Mouse (Mus musculus) megakaryocyte, embryonic 14.5 days (primary cell): ENCODE measurements around the gene Farp1. TPM values are rescaled to one million over a fixed set of nuclear protein-coding genes. Genes with fewer than 3 reads are reported as not detected.

Experiments
- H3K27me3 ChIP-seq: replicated peaks from 2 replicates; pipeline ENCODE3; 2012; ENCODE audit warnings: inconsistent platforms
- H3K36me3 ChIP-seq: replicated peaks from 2 replicates; pipeline ENCODE3; 2012; ENCODE audit warnings: low read length, inconsistent platforms, mixed read lengths
- H3K4me1 ChIP-seq: 2 replicates; pipeline ENCODE4 v1.6.1; 2012; ENCODE audit warnings: inconsistent platforms
- H3K4me3 ChIP-seq: replicated peaks from 2 replicates; pipeline ENCODE3; 2012; ENCODE audit warnings: moderate library complexity, mild to moderate bottlenecking, inconsistent platforms
- H3K9me3 ChIP-seq: 2 replicates; pipeline ENCODE4 v1.6.1; 2012; ENCODE audit warnings: inconsistent platforms
- FLI1 ChIP-seq: IDR thresholded peaks from 2 replicates; pipeline ENCODE4 v1.6.1; 2012; ENCODE audit warnings: low read length, inconsistent platforms, mixed read lengths
- GATA1 ChIP-seq: IDR thresholded peaks from 3 replicates; pipeline ENCODE4 v1.6.1; 2012; ENCODE audit warnings: mixed read lengths, low read length, inconsistent platforms, borderline replicate concordance
- polyA plus RNA-seq: library from polyadenylated mRNA; stranded (reverse); fragments of >175 nt; gene quantifications from 2 replicates; pipeline ENCODE4 v1.2.3, GENCODE M21; 2012; ENCODE audit warnings: low replicate concordance; ENCODE audit not compliant: insufficient read depth

The Farp1 gene
- not detected in 2 replicates for polyA plus RNA-seq

GRCm38 (mm10) chr14:121034973-121035662 lies at the start of gene Farp1:
Farp1 (plus strand) TSS chr14:121035200.
- TF ChIP-seq FLI1 (no peak), GATA1 (no peak)
- peaks cover 15% of the 10 kb centered on the region for H3K4me1 ChIP-seq

GRCm38 (mm10) chr14:120989126-120989525 lies 45.9 kb upstream of the Farp1 start:
- TF ChIP-seq GATA1 (no peak), FLI1 (no peak)
- Histone ChIP-seq H3K27me3 (no peaks in the 10 kb centered on the region), H3K36me3 (no peaks in the 10 kb centered on the region), H3K9me3 (peaks cover 23% of the 10 kb centered on the region), H3K4me3 (no peak overlapping the region), H3K4me1 (no peaks in the 10 kb centered on the region)

More at GRCm38 (mm10) chr14:121034973-121035662, at the start of gene Farp1:
- Histone ChIP-seq H3K9me3 (peaks cover 24% of the 10 kb centered on the region), H3K36me3 (no peaks in the 10 kb centered on the region), H3K27me3 (peaks cover 71% of the 10 kb centered on the region), H3K4me3 (peak within 1 kb of the TSS; percentile 85)

GRCm38 (mm10) chr14:120997686-120998085 lies 37.3 kb upstream of the Farp1 start:
- Histone ChIP-seq H3K9me3 (peaks cover 6% of the 10 kb centered on the region), H3K36me3 (no peaks in the 10 kb centered on the region), H3K4me3 (no peak overlapping the region), H3K27me3 (no peaks in the 10 kb centered on the region), H3K4me1 (no peaks in the 10 kb centered on the region)
- TF ChIP-seq FLI1 = no peak
- no peak for TF ChIP-seq GATA1

GRCm38 (mm10) chr14:121000561-121001340 lies 34.2 kb upstream of the Farp1 start:
- H3K4me3 ChIP-seq = no peak overlapping the region
- H3K27me3 ChIP-seq = no peaks in the 10 kb centered on the region
- 0 out of 2 replicates have a peak, but pooled peaks cover 2% of the 10 kb centered on the region for H3K9me3 ChIP-seq
- H3K36me3 ChIP-seq = no peaks in the 10 kb centered on the region
- TF ChIP-seq FLI1 (no peak), GATA1 (no peak)
- H3K4me1 ChIP-seq = no peaks in the 10 kb centered on the region

GRCm38 (mm10) chr14:121005621-121006020 lies 29.4 kb upstream of the Farp1 start:
- Histone ChIP-seq H3K4me3 (no peak overlapping the region), H3K4me1 (no peaks in the 10 kb centered on the region), H3K27me3 (no peaks in the 10 kb centered on the region), H3K36me3 (no peaks in the 10 kb centered on the region), H3K9me3 (0 out of 2 replicates have a peak, but pooled peaks cover 3% of the 10 kb centered on the region)
- TF ChIP-seq FLI1 (no peak), GATA1 (no peak)

- no peaks in the 10 kb centered on the region for H3K36me3 ChIP-seq
- no peaks in the 10 kb centered on the region for H3K4me1 ChIP-seq
- TF ChIP-seq GATA1 (no peak), FLI1 (no peak)
- no peak overlapping the region for H3K4me3 ChIP-seq
- H3K9me3 ChIP-seq = 0 out of 2 replicates have a peak, but pooled peaks cover 3% of the 10 kb centered on the region
- no peaks in the 10 kb centered on the region for H3K27me3 ChIP-seq
These were observed 29.0 kb upstream of the Farp1 start for GRCm38 (mm10) chr14:121006021-121006420.

- TF ChIP-seq FLI1 (no peak), GATA1 (no peak)
- no peak overlapping the region for H3K4me3 ChIP-seq
These were observed 19.8 kb upstream of the Farp1 start for GRCm38 (mm10) chr14:121015114-121015690.

GRCm38 (mm10) chr14:121022403-121022802 lies 12.6 kb upstream of the Farp1 start:
- Histone ChIP-seq H3K36me3 (no peaks in the 10 kb centered on the region), H3K4me1 (no peaks in the 10 kb centered on the region)

More at GRCm38 (mm10) chr14:121015114-121015690, 19.8 kb upstream of the Farp1 start:
- no peaks in the 10 kb centered on the region for H3K4me1 ChIP-seq
- no peaks in the 10 kb centered on the region for H3K36me3 ChIP-seq
- H3K27me3 ChIP-seq = no peaks in the 10 kb centered on the region
- peaks cover 27% of the 10 kb centered on the region for H3K9me3 ChIP-seq

GRCm38 (mm10) chr14:121025381-121025780 lies 9.6 kb upstream of the Farp1 start:
- TF ChIP-seq GATA1 (no peak), FLI1 (no peak)
- Histone ChIP-seq H3K4me1 (no peaks in the 10 kb centered on the region), H3K27me3 (peaks cover 10% of the 10 kb centered on the region), H3K9me3 (peaks cover 21% of the 10 kb centered on the region), H3K4me3 (no peak overlapping the region), H3K36me3 (no peaks in the 10 kb centered on the region)

More at GRCm38 (mm10) chr14:121022403-121022802, 12.6 kb upstream of the Farp1 start:
- TF ChIP-seq FLI1 = no peak
- no peak for TF ChIP-seq GATA1
- peaks cover 16% of the 10 kb centered on the region for H3K9me3 ChIP-seq
- H3K27me3 ChIP-seq = peaks cover 4% of the 10 kb centered on the region
- H3K4me3 ChIP-seq = no peak overlapping the region

GRCm38 (mm10) chr14:121031396-121031795 lies 3.6 kb upstream of the Farp1 start:
- H3K4me3 ChIP-seq = no peak overlapping the region
- TF ChIP-seq GATA1 = no peak
- TF ChIP-seq FLI1 = no peak
- peaks cover 15% of the 10 kb centered on the region for H3K4me1 ChIP-seq
- H3K9me3 ChIP-seq = peaks cover 38% of the 10 kb centered on the region
- H3K27me3 ChIP-seq = peaks cover 50% of the 10 kb centered on the region
- no peaks in the 10 kb centered on the region for H3K36me3 ChIP-seq
